Mouse (Mus musculus): Measurements from ENCODE around the gene Palld. TPM values are rescaled to one million over a fixed set of nuclear protein-coding genes. Genes with fewer than 3 reads are reported as not detected.
A peak's percentile ranks its signal among the peaks of the same experiment; 100 is the strongest.

Gene Palld
- polyA plus RNA-seq, 2 experiments from 2014 or later, result 0.24 to 0.33 TPM

- ATAC-seq, result no peak
These were observed 352.9 kb downstream of the Palld start for GRCm38 (mm10) chr8:61549585-61549984.

GRCm38 (mm10) chr8:61539828-61540500 lies 362.5 kb downstream of the Palld start:
- peak; percentile 96 for ATAC-seq

GRCm38 (mm10) chr8:61537471-61537870 lies 365.0 kb downstream of the Palld start:
- ATAC-seq, result no peak

GRCm38 (mm10) chr8:61535472-61535871 lies 367.0 kb downstream of the Palld start:
- no peak for ATAC-seq

GRCm38 (mm10) chr8:61533356-61533926 lies 369.0 kb downstream of the Palld start:
- no peak for ATAC-seq

GRCm38 (mm10) chr8:61532831-61533230 lies 369.7 kb downstream of the Palld start:
- ATAC-seq, result no peak

GRCm38 (mm10) chr8:61531944-61532795 lies 370.3 kb downstream of the Palld start:
- ATAC-seq, result no peak

- ATAC-seq, result no peak
These were observed 373.8 kb downstream of the Palld start for GRCm38 (mm10) chr8:61528642-61529041.

- no peak for ATAC-seq
These were observed 374.3 kb downstream of the Palld start for GRCm38 (mm10) chr8:61528197-61528596.

- no peak for ATAC-seq
These were observed 375.5 kb downstream of the Palld start for GRCm38 (mm10) chr8:61527037-61527436.

- ATAC-seq, result peak; percentile 52
These were observed 380.4 kb downstream of the Palld start for GRCm38 (mm10) chr8:61522132-61522531.

- ATAC-seq, result peak; percentile 41
These were observed 384.8 kb downstream of the Palld start for GRCm38 (mm10) chr8:61517502-61518185.

GRCm38 (mm10) chr8:61516745-61517501 lies 385.6 kb downstream of the Palld start:
- no peak for ATAC-seq

- peak; percentile 76 for ATAC-seq
These were observed 386.4 kb downstream of the Palld start for GRCm38 (mm10) chr8:61515931-61516744.

- ATAC-seq, result no peak
These were observed 387.2 kb downstream of the Palld start for GRCm38 (mm10) chr8:61515110-61515930.

GRCm38 (mm10) chr8:61502277-61502676 lies 400.2 kb downstream of the Palld start:
- ATAC-seq, result no peak

GRCm38 (mm10) chr8:61500914-61501313 lies 401.6 kb downstream of the Palld start:
- ATAC-seq, result no peak

- ATAC-seq, result no peak
These were observed 403.5 kb downstream of the Palld start for GRCm38 (mm10) chr8:61499035-61499434.

- ATAC-seq, result no peak
These were observed 405.4 kb downstream of the Palld start for GRCm38 (mm10) chr8:61497110-61497509.

GRCm38 (mm10) chr8:61488631-61489030 lies 413.9 kb downstream of the Palld start:
- no peak for ATAC-seq
